Mouse (Mus musculus): ENCODE data around the gene Fbxo44.

- TF ChIP-seq CTCF (conservative IDR thresholded peaks at IDR 0.05; ENCODE audit: low read length): no peak
- TF ChIP-seq POU5F1 (IDR thresholded peaks at IDR 0.05; ENCODE audit: borderline replicate concordance, low read length): no peak
Observed at GRCm38 (mm10) chr4:148177716-148178115, 17.4 kb upstream of the Fbxo44 start.
